Mouse (Mus musculus): Measurements from ENCODE around the gene Ntn5.

GRCm38 (mm10) chr7:45721234-45721571 lies 37.4 kb downstream of the Ntn5 start:
- TF ChIP-seq POLR2A (IDR thresholded peaks at IDR 0.05; ENCODE audit: insufficient read depth, low read depth, low read length) (no peak), CTCF (IDR thresholded peaks at IDR 0.05) (no peak)
